Mouse (Mus musculus): Measurements from ENCODE around the gene Robo3.

DNA sequence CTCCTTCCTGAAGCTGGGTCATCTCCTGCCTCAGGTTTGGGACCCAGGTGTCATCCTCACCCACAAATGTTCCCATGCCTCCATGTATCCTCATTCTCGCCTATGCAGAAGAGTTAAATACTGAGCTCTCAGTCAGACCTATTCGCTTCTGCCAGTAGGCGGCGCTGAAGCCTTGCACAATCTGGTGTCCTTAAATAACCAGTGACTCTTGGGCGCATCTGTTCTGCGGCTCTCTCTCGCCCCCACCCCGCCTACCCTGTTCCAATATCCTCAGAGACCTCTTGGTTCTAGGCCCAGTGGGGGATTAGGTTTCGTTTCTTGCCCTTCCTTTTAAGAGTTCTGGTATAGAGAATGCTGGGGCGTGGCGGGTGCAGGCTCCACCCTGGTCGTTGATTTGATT, 2.5 kb downstream of the Robo3 start:
- TF ChIP-seq EP300 (IDR thresholded peaks at IDR 0.05) (no peak), CTCF (IDR thresholded peaks at IDR 0.05) (peak; percentile 98)
